ENCODE assay signal across 8 mouse cellular contexts in the genomic region with DNA sequence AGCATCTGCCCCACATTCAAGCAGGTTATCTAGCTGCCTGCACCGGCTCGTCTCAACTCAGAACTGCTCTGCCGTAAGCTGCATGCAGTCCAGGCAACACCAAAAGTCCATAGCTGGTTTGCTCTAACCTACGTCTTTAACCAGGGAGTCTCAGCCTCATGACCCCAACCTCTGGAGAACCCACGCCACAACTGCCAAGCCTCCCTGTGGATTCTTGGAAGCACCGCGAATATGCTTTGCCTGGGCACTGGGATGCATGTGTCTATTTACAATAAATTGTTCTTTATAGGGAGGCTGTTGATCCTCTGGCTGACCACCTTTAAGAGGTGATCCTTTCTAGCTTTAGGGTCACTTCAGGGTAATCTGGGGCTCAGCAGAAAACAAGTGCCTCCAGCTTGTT. TPM values are rescaled to one million over a fixed set of nuclear protein-coding genes. Genes with fewer than 3 reads are reported as not detected.
A peak's percentile ranks its signal among the peaks of the same experiment; 100 is the strongest.
DNase-seq lines count a peak whose midpoint lies in the region; ATAC-seq and TF ChIP-seq lines count a peak whose summit lies in the region.

No protein-coding gene starts in this region.

- 76% methylated on average over 7 of the region's 7 CpGs for WGBS in kidney, embryonic 14.5 days
- WGBS in embryonic facial prominence, embryonic 11.5 days: 90% methylated on average over 7 of the region's 7 CpGs
- 85% methylated on average over 7 of the region's 7 CpGs for WGBS in hindbrain, embryonic 16.5 days
- WGBS in midbrain, embryonic 15.5 days: 88% methylated on average over 7 of the region's 7 CpGs
- 85% methylated on average over 7 of the region's 7 CpGs for WGBS in lung, adult 2 months

- peak overlapping the region; percentile 81; the same call in 1 of the 2 replicates for H3K9ac ChIP-seq in kidney, embryonic 14.5 days (ENCODE audit: low read depth, low read length)
- H3K9ac ChIP-seq in embryonic facial prominence, embryonic 11.5 days (replicated peaks; ENCODE audit: low read length): no peak overlapping the region
- H3K9ac ChIP-seq in hindbrain, embryonic 16.5 days (ENCODE audit: low read depth, low read length): peak overlapping the region; percentile 88; the same call in 1 of the 2 replicates
- no peak overlapping the region; the same call in 1 of the 2 replicates for H3K9ac ChIP-seq in midbrain, embryonic 15.5 days

- peak overlapping the region; percentile 78 for H3K4me2 ChIP-seq in kidney, embryonic 14.5 days (replicated peaks; ENCODE audit: low read depth, low read length)
- H3K4me2 ChIP-seq in embryonic facial prominence, embryonic 11.5 days (ENCODE audit: low read depth, low read length): peak overlapping the region; percentile 87
- peak overlapping the region; percentile 82 for H3K4me2 ChIP-seq in hindbrain, embryonic 16.5 days (ENCODE audit: low read length)
- H3K4me2 ChIP-seq in midbrain, embryonic 15.5 days: peak overlapping the region; percentile 85

- H3K4me3 ChIP-seq in kidney, embryonic 14.5 days (ENCODE audit: low read length): peak overlapping the region; percentile 66
- H3K4me3 ChIP-seq in embryonic facial prominence, embryonic 11.5 days (ENCODE audit: low read depth, low read length): peak overlapping the region; percentile 51; the same call in 1 of the 2 replicates
- H3K4me3 ChIP-seq in hindbrain, embryonic 16.5 days (ENCODE audit: low read length): peak overlapping the region; percentile 80
- H3K4me3 ChIP-seq in midbrain, embryonic 15.5 days: peak overlapping the region; percentile 88
- H3K4me3 ChIP-seq in lung, adult 2 months (replicated peaks; ENCODE audit: extremely low read depth, low read depth, low read length): no peak overlapping the region

- TF ChIP-seq CTCF in lung, adult 2 months (IDR thresholded peaks at IDR 0.05; ENCODE audit: insufficient read depth, low read length): no peak

- H3K27ac ChIP-seq in kidney, embryonic 14.5 days (ENCODE audit: low read depth, low read length): no peak overlapping the region
- peak overlapping the region; percentile 41; the same call in 1 of the 2 replicates for H3K27ac ChIP-seq in embryonic facial prominence, embryonic 11.5 days (replicated peaks; ENCODE audit: low read depth, low read length)
- no peak overlapping the region for H3K27ac ChIP-seq in hindbrain, embryonic 16.5 days (ENCODE audit: low read depth, low read length)
- H3K27ac ChIP-seq in midbrain, embryonic 15.5 days: no peak overlapping the region

- 0 out of 2 replicates have a peak, but pooled peaks cover 6% of the 10 kb centered on the region for H3K4me1 ChIP-seq in kidney, embryonic 14.5 days (ENCODE audit: control insufficient read depth, insufficient read depth, low read length)
- peaks cover 4% of the 10 kb centered on the region; the same call in 1 of the 2 replicates for H3K4me1 ChIP-seq in embryonic facial prominence, embryonic 11.5 days (ENCODE audit: control insufficient read depth, insufficient read depth, low read length)
- H3K4me1 ChIP-seq in hindbrain, embryonic 16.5 days (ENCODE audit: control insufficient read depth, insufficient read depth, low read depth, low read length): peaks cover 15% of the 10 kb centered on the region
- H3K4me1 ChIP-seq in midbrain, embryonic 15.5 days: peaks cover 17% of the 10 kb centered on the region
- H3K4me1 ChIP-seq in lung, adult 2 months (ENCODE audit: control insufficient read depth, insufficient read depth, low read length): peaks cover 7% of the 10 kb centered on the region

- no peak for DNase-seq in kidney, postnatal 4 days
- no peak for DNase-seq in embryonic facial prominence, embryonic 11.5 days (ENCODE audit: low spot score)
- DNase-seq in spleen, adult 12 weeks (ENCODE audit: low spot score): no peak
- DNase-seq in lung, adult 2 months: no peak
- DNase-seq in frontal cortex, postnatal 25 days (ENCODE audit: low spot score in 2 of 2): no peak

- no peaks in the 10 kb centered on the region for H3K9me3 ChIP-seq in kidney, embryonic 14.5 days (ENCODE audit: control insufficient read depth, low read length)
- H3K9me3 ChIP-seq in embryonic facial prominence, embryonic 11.5 days (replicated peaks; ENCODE audit: control insufficient read depth, low read length): no peaks in the 10 kb centered on the region
- no peaks in the 10 kb centered on the region for H3K9me3 ChIP-seq in hindbrain, embryonic 16.5 days (ENCODE audit: control insufficient read depth, low read length)
- H3K9me3 ChIP-seq in midbrain, embryonic 15.5 days: no peaks in the 10 kb centered on the region

- peaks cover 51% of the 10 kb centered on the region for H3K36me3 ChIP-seq in kidney, embryonic 14.5 days (ENCODE audit: control insufficient read depth, insufficient read depth, low read length)
- H3K36me3 ChIP-seq in embryonic facial prominence, embryonic 11.5 days (replicated peaks; ENCODE audit: control insufficient read depth, insufficient read depth, low read depth, low read length): peaks cover 16% of the 10 kb centered on the region
- H3K36me3 ChIP-seq in hindbrain, embryonic 16.5 days (ENCODE audit: control insufficient read depth, insufficient read depth, low read length): peaks cover 36% of the 10 kb centered on the region
- H3K36me3 ChIP-seq in midbrain, embryonic 15.5 days (replicated peaks): peaks cover 44% of the 10 kb centered on the region

- no peak for ATAC-seq in kidney, embryonic 14.5 days (ENCODE audit: low FRiP score, low TSS enrichment)
- no peak for ATAC-seq in embryonic facial prominence, embryonic 11.5 days (replicated peaks; ENCODE audit: insufficient number of reproducible peaks, low FRiP score, low TSS enrichment, low read depth)
- ATAC-seq in hindbrain, embryonic 16.5 days: no peak
- ATAC-seq in midbrain, embryonic 15.5 days (replicated peaks): no peak

- TF ChIP-seq POLR2A in lung, adult 2 months (IDR thresholded peaks at IDR 0.05; ENCODE audit: borderline replicate concordance, extremely low read depth, low read depth, low read length): no peak

- peaks cover 17% of the 10 kb centered on the region for H3K27me3 ChIP-seq in kidney, embryonic 14.5 days (ENCODE audit: control insufficient read depth, insufficient read depth, low read length)
- H3K27me3 ChIP-seq in embryonic facial prominence, embryonic 11.5 days (ENCODE audit: control insufficient read depth, insufficient read depth, low read length): peaks cover 12% of the 10 kb centered on the region
- peaks cover 12% of the 10 kb centered on the region for H3K27me3 ChIP-seq in hindbrain, embryonic 16.5 days (replicated peaks; ENCODE audit: control insufficient read depth, insufficient read depth, low read length)
- H3K27me3 ChIP-seq in midbrain, embryonic 15.5 days (replicated peaks): peaks cover 17% of the 10 kb centered on the region

RNA-seq across cellular contexts. Expression of a gene that starts 1.1 kb away (rescaled TPM):
- polyA plus RNA-seq in kidney, embryonic 14.5 days (2014; fragmentation: Nextera tagmentation; extraction: Ambion mirVana): 10.2 and 11.4 TPM in 2 replicates
- 4.8 and 5.2 TPM in 2 replicates for polyA plus RNA-seq in embryonic facial prominence, embryonic 11.5 days (2014; fragmentation: Nextera tagmentation; extraction: Ambion mirVana)
- 16.7 and 20.2 TPM in 2 replicates for polyA plus RNA-seq in hindbrain, embryonic 16.5 days (2015; fragmentation: Nextera tagmentation; extraction: Ambion mirVana)
- 15.7 and 15.8 TPM in 2 replicates for polyA plus RNA-seq in midbrain, embryonic 15.5 days (2015; fragmentation: Nextera tagmentation; extraction: Ambion mirVana)
- 57.7 and 65.5 TPM in 2 replicates for polyA plus RNA-seq in lung, adult 2 months (2012; rRNA removed)

RNA-seq across cellular contexts. Expression of a gene that starts 4.3 kb away (rescaled TPM):
- polyA plus RNA-seq in kidney, embryonic 14.5 days (2014; fragmentation: Nextera tagmentation; extraction: Ambion mirVana): 1.6 and 1.8 TPM in 2 replicates
- 1.4 and 2.1 TPM in 2 replicates for polyA plus RNA-seq in embryonic facial prominence, embryonic 11.5 days (2014; fragmentation: Nextera tagmentation; extraction: Ambion mirVana)
- 2.6 TPM in 2 replicates for polyA plus RNA-seq in hindbrain, embryonic 16.5 days (2015; fragmentation: Nextera tagmentation; extraction: Ambion mirVana)
- 2.1 and 2.7 TPM in 2 replicates for polyA plus RNA-seq in midbrain, embryonic 15.5 days (2015; fragmentation: Nextera tagmentation; extraction: Ambion mirVana)
- polyA plus RNA-seq in lung, adult 2 months (2012; rRNA removed): 14.4 and 21.5 TPM in 2 replicates

RNA-seq across cellular contexts. Expression of a gene that starts 6.5 kb away (rescaled TPM):
- 0.50 TPM in 1 of 2 replicates, not detected in the other for polyA plus RNA-seq in kidney, embryonic 14.5 days (2014; fragmentation: Nextera tagmentation; extraction: Ambion mirVana)
- 0.38 and 0.45 TPM in 2 replicates for polyA plus RNA-seq in embryonic facial prominence, embryonic 11.5 days (2014; fragmentation: Nextera tagmentation; extraction: Ambion mirVana)
- 4.8 and 5.4 TPM in 2 replicates for polyA plus RNA-seq in hindbrain, embryonic 16.5 days (2015; fragmentation: Nextera tagmentation; extraction: Ambion mirVana)
- 3.4 and 4.3 TPM in 2 replicates for polyA plus RNA-seq in midbrain, embryonic 15.5 days (2015; fragmentation: Nextera tagmentation; extraction: Ambion mirVana)
- polyA plus RNA-seq in lung, adult 2 months (2012; rRNA removed): 106 and 138 TPM in 2 replicates

RNA-seq across cellular contexts. Expression of a gene that starts 12.2 kb away (rescaled TPM):
- not detected in 2 replicates for polyA plus RNA-seq in kidney, embryonic 14.5 days (2014; fragmentation: Nextera tagmentation; extraction: Ambion mirVana)
- not detected in 2 replicates for polyA plus RNA-seq in embryonic facial prominence, embryonic 11.5 days (2014; fragmentation: Nextera tagmentation; extraction: Ambion mirVana)
- polyA plus RNA-seq in hindbrain, embryonic 16.5 days (2015; fragmentation: Nextera tagmentation; extraction: Ambion mirVana): 0.08 TPM in 1 of 2 replicates, not detected in the other
- 0.05 TPM in 1 of 2 replicates, not detected in the other for polyA plus RNA-seq in midbrain, embryonic 15.5 days (2015; fragmentation: Nextera tagmentation; extraction: Ambion mirVana)
- 0.03 and 0.07 TPM in 2 replicates for polyA plus RNA-seq in lung, adult 2 months (2012; rRNA removed)

RNA-seq across cellular contexts. Expression of a gene that starts 17.0 kb away (rescaled TPM):
- polyA plus RNA-seq in kidney, embryonic 14.5 days (2014; fragmentation: Nextera tagmentation; extraction: Ambion mirVana): 130 and 151 TPM in 2 replicates
- 158 and 171 TPM in 2 replicates for polyA plus RNA-seq in embryonic facial prominence, embryonic 11.5 days (2014; fragmentation: Nextera tagmentation; extraction: Ambion mirVana)
- polyA plus RNA-seq in hindbrain, embryonic 16.5 days (2015; fragmentation: Nextera tagmentation; extraction: Ambion mirVana): 115 and 122 TPM in 2 replicates
- 115 and 121 TPM in 2 replicates for polyA plus RNA-seq in midbrain, embryonic 15.5 days (2015; fragmentation: Nextera tagmentation; extraction: Ambion mirVana)
- 105 and 117 TPM in 2 replicates for polyA plus RNA-seq in lung, adult 2 months (2012; rRNA removed)

Comparison
In these comparisons a context has a peak if more than half of its experiments do, and no peak if none do; other contexts are left out.
1. H3K9ac ChIP-seq: peak in kidney, embryonic 14.5 days (single experiment) and hindbrain, embryonic 16.5 days (single experiment); none in embryonic facial prominence, embryonic 11.5 days (single experiment) and midbrain, embryonic 15.5 days (single experiment).
2. RNA of a gene that starts 6.5 kb away (polyA plus RNA-seq): 106 to 138 TPM in lung, adult 2 months; 4.8 to 5.4 TPM in hindbrain, embryonic 16.5 days, 3.4 to 4.3 TPM in midbrain, embryonic 15.5 days, 0.38 to 0.45 TPM in embryonic facial prominence, embryonic 11.5 days and 0.50 TPM in kidney, embryonic 14.5 days; every median in the first group is over 10 times any median in the second.
3. Peak in every context shown above with its lines, with median percentiles within 50 percentile points of each other: H3K4me2 ChIP-seq.